Mouse (Mus musculus): Measurements from ENCODE around the gene Gm20696.

The Gm20696 gene

GRCm38 (mm10) chr6:99335174-99335830 is 331.3 kb downstream of the Gm20696 start:
- DNase-seq (ENCODE audit: extremely low read depth, low read depth), result no peak

- DNase-seq (ENCODE audit: extremely low read depth, low read depth), result no peak
Measured at GRCm38 (mm10) chr6:99334255-99334654, 332.3 kb downstream of the Gm20696 start.

GRCm38 (mm10) chr6:99333127-99333526 is 333.5 kb downstream of the Gm20696 start:
- no peak for DNase-seq (ENCODE audit: extremely low read depth, low read depth)

GRCm38 (mm10) chr6:99330169-99330568 is 336.4 kb downstream of the Gm20696 start:
- DNase-seq (ENCODE audit: extremely low read depth, low read depth), result no peak

GRCm38 (mm10) chr6:99328634-99329033 is 338.0 kb downstream of the Gm20696 start:
- no peak for DNase-seq (ENCODE audit: extremely low read depth, low read depth)

GRCm38 (mm10) chr6:99328146-99328545 is 338.5 kb downstream of the Gm20696 start:
- no peak for DNase-seq (ENCODE audit: extremely low read depth, low read depth)

GRCm38 (mm10) chr6:99327721-99328120 is 338.9 kb downstream of the Gm20696 start:
- no peak for DNase-seq (ENCODE audit: extremely low read depth, low read depth)

- DNase-seq (ENCODE audit: extremely low read depth, low read depth), result no peak
Measured at GRCm38 (mm10) chr6:99325881-99326280, 340.7 kb downstream of the Gm20696 start.

- no peak for DNase-seq (ENCODE audit: extremely low read depth, low read depth)
Measured at GRCm38 (mm10) chr6:99325461-99325860, 341.1 kb downstream of the Gm20696 start.

- no peak for DNase-seq (ENCODE audit: extremely low read depth, low read depth)
Measured at GRCm38 (mm10) chr6:99322132-99322904, 344.3 kb downstream of the Gm20696 start.

- DNase-seq (ENCODE audit: extremely low read depth, low read depth), result no peak
Measured at GRCm38 (mm10) chr6:99320444-99320843, 346.2 kb downstream of the Gm20696 start.

- DNase-seq (ENCODE audit: extremely low read depth, low read depth), result no peak
Measured at GRCm38 (mm10) chr6:99319415-99320405, 346.9 kb downstream of the Gm20696 start.

- DNase-seq (ENCODE audit: extremely low read depth, low read depth), result no peak
Measured at GRCm38 (mm10) chr6:99314746-99315145, 351.9 kb downstream of the Gm20696 start.

- DNase-seq (ENCODE audit: extremely low read depth, low read depth), result no peak
Measured at GRCm38 (mm10) chr6:99310529-99310928, 356.1 kb downstream of the Gm20696 start.

- DNase-seq (ENCODE audit: extremely low read depth, low read depth), result no peak
Measured at GRCm38 (mm10) chr6:99310171-99310500, 356.5 kb downstream of the Gm20696 start.

- no peak for DNase-seq (ENCODE audit: extremely low read depth, low read depth)
Measured at GRCm38 (mm10) chr6:99309466-99310170, 357.0 kb downstream of the Gm20696 start.

GRCm38 (mm10) chr6:99305751-99306150 is 360.8 kb downstream of the Gm20696 start:
- no peak for DNase-seq (ENCODE audit: extremely low read depth, low read depth)

- no peak for DNase-seq (ENCODE audit: extremely low read depth, low read depth)
Measured at GRCm38 (mm10) chr6:99305236-99305635, 361.4 kb downstream of the Gm20696 start.

- no peak for DNase-seq (ENCODE audit: extremely low read depth, low read depth)
Measured at GRCm38 (mm10) chr6:99302662-99303435, 363.7 kb downstream of the Gm20696 start.

GRCm38 (mm10) chr6:99301923-99302322 is 364.7 kb downstream of the Gm20696 start:
- DNase-seq (ENCODE audit: extremely low read depth, low read depth), result no peak
